Mouse (Mus musculus) MEL (cell line): ENCODE measurements around the gene Topbp1.

Experiments
- BHLHE40 ChIP-seq: IDR thresholded peaks from 2 replicates; pipeline ENCODE4 v1.6.1; 2012; ENCODE audit warnings: low read depth, mild to moderate bottlenecking, inconsistent platforms, low read length, improper control_type of control experiment, borderline replicate concordance
- CTCF ChIP-seq, 3 experiments: IDR thresholded peaks in 2 of 3; conservative IDR thresholded peaks in 1 of 3; 2 replicates each; pipeline ENCODE4 v1.5.1; 2011 to 2012; ENCODE audit warnings: low read length in 3 of 3, low read depth in 2 of 3, mild to moderate bottlenecking in 2 of 3, improper control_type of control experiment in 1 of 3, inconsistent platforms in 1 of 3, mixed read lengths in 1 of 3, moderate library complexity in 1 of 3; ENCODE audit not compliant: control insufficient read depth in 1 of 3, insufficient read depth in 1 of 3, poor library complexity in 1 of 3, severe bottlenecking in 1 of 3
- JUND ChIP-seq: IDR thresholded peaks from 2 replicates; pipeline ENCODE4 v1.6.1; 2011; ENCODE audit warnings: low read depth, mild to moderate bottlenecking, improper control_type of control experiment, low read length
- POLR2A ChIP-seq, 2 experiments: IDR thresholded peaks; 2 replicates each; pipeline ENCODE4 v1.6.1; 2011 to 2012; ENCODE audit warnings: low read length in 2 of 2, mild to moderate bottlenecking in 2 of 2, control low read depth in 1 of 2, improper control_type of control experiment in 1 of 2, low read depth in 1 of 2, moderate library complexity in 1 of 2; ENCODE audit not compliant: control insufficient read depth in 1 of 2, insufficient read depth in 1 of 2, poor library complexity in 1 of 2

DNA sequence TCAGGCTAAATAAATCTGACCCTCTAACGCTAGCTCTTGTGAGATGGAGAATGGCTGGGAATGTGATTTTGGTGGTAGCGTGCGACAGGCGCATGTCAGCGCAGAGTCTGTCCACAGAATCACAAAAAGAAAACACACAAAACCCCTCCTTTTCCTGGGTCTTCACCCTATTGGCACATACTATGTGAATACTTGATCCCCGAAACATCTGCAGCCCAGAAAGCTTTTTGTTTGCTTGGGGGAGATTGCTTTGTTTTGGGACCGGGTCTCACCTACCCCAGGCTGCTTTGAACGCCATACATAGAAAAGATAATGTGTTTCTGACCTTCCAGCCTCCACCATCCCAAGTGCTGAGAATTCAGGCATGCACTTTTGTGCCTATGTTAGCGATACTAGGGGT is 61.3 kb downstream of the Topbp1 start:
- TF ChIP-seq CTCF (IDR thresholded peaks at IDR 0.05 in 2 of 3, conservative IDR thresholded peaks at IDR 0.05 in 1 of 3; ENCODE audit: control insufficient read depth in 1 of 3, insufficient read depth in 1 of 3, low read depth in 2 of 3, low read length in 3 of 3, poor library complexity in 1 of 3, severe bottlenecking in 1 of 3) (no peak), JUND (no peak), POLR2A (IDR thresholded peaks at IDR 0.05; ENCODE audit: control insufficient read depth in 1 of 2, insufficient read depth in 1 of 2, low read depth in 1 of 2, low read length in 2 of 2, poor library complexity in 1 of 2) (no peak; a peak in 1 of 4 replicates), BHLHE40 (no peak)
